Mouse (Mus musculus) MEL (cell line): ENCODE measurements around the gene Gm49416. TPM values are rescaled to one million over a fixed set of nuclear protein-coding genes. Genes with fewer than 3 reads are reported as not detected.

Source experiments
- DNase-seq: peaks from one replicate; pipeline ENCODE4 v3.0.0; 2011; ENCODE audit warnings: low read depth, low spot score
- H3K27ac ChIP-seq: 2 replicates; pipeline ENCODE4 v1.5.1; 2012; ENCODE audit warnings: low read depth, mild to moderate bottlenecking, control low read depth, low read length, moderate library complexity; ENCODE audit not compliant: control insufficient read depth
- H3K27me3 ChIP-seq, 2 experiments: fragments of 150-350 bp in 1 of 2; sonication (generic) in 1 of 2; 2 replicates each; pipeline ENCODE4 v1.6.1; 2012; ENCODE audit warnings: low read length in 2 of 2, mild to moderate bottlenecking in 2 of 2, improper control_type of control experiment in 1 of 2, moderate library complexity in 1 of 2; ENCODE audit not compliant: insufficient read depth in 2 of 2, control insufficient read depth in 1 of 2
- H3K36me3 ChIP-seq, 2 experiments: 2 replicates each; pipeline ENCODE4 v1.6.1; 2012 to 2014; ENCODE audit warnings: low read length in 2 of 2, improper control_type of control experiment in 1 of 2, inconsistent platforms in 1 of 2, mild to moderate bottlenecking in 1 of 2; ENCODE audit not compliant: insufficient read depth in 2 of 2, control insufficient read depth in 1 of 2
- H3K4me1 ChIP-seq, 2 experiments: fragments of 150-350 bp in 1 of 2; sonication (generic) in 1 of 2; 2 replicates each; pipeline ENCODE4 v1.6.1; 2012; ENCODE audit warnings: low read length in 2 of 2, improper control_type of control experiment in 1 of 2, mild to moderate bottlenecking in 1 of 2; ENCODE audit not compliant: insufficient read depth in 2 of 2, control insufficient read depth in 1 of 2
- H3K4me3 ChIP-seq, 2 experiments: fragments of 150-350 bp in 1 of 2; sonication (generic) in 1 of 2; 2 replicates each; pipeline ENCODE4 v1.5.1; 2012; ENCODE audit warnings: low read depth in 2 of 2, low read length in 2 of 2, mild to moderate bottlenecking in 2 of 2, moderate library complexity in 2 of 2, control low read depth in 1 of 2, improper control_type of control experiment in 1 of 2; ENCODE audit not compliant: control insufficient read depth in 1 of 2, insufficient read depth in 1 of 2
- H3K79me2 ChIP-seq: 2 replicates; pipeline ENCODE4 v1.6.1; 2012; ENCODE audit warnings: mild to moderate bottlenecking, low read length, moderate library complexity; ENCODE audit not compliant: control insufficient read depth, poor library complexity, insufficient read depth
- H3K9ac ChIP-seq: 2 replicates; pipeline ENCODE4 v1.6.1; 2012; ENCODE audit warnings: low read depth, mild to moderate bottlenecking, control low read depth, low read length, moderate library complexity; ENCODE audit not compliant: control insufficient read depth, poor library complexity, severe bottlenecking
- H3K9me3 ChIP-seq: fragments of 150-350 bp; sonication (generic); replicated peaks from 2 replicates; pipeline ENCODE4 v1.6.1; 2012; ENCODE audit warnings: mild to moderate bottlenecking, low read length, improper control_type of control experiment, moderate library complexity; ENCODE audit not compliant: insufficient read depth
- BHLHE40 ChIP-seq: IDR thresholded peaks from 2 replicates; pipeline ENCODE4 v1.6.1; 2012; ENCODE audit warnings: low read depth, mild to moderate bottlenecking, inconsistent platforms, low read length, improper control_type of control experiment, borderline replicate concordance
- CTCF ChIP-seq, 3 experiments: IDR thresholded peaks in 2 of 3; conservative IDR thresholded peaks in 1 of 3; 2 replicates each; pipeline ENCODE4 v1.5.1; 2011 to 2012; ENCODE audit warnings: low read length in 3 of 3, low read depth in 2 of 3, mild to moderate bottlenecking in 2 of 3, improper control_type of control experiment in 1 of 3, inconsistent platforms in 1 of 3, mixed read lengths in 1 of 3, moderate library complexity in 1 of 3; ENCODE audit not compliant: control insufficient read depth in 1 of 3, insufficient read depth in 1 of 3, poor library complexity in 1 of 3, severe bottlenecking in 1 of 3
- E2F4 ChIP-seq: IDR thresholded peaks from 2 replicates; pipeline ENCODE4 v1.6.1; 2011; ENCODE audit warnings: low read depth, low read length, improper control_type of control experiment, borderline replicate concordance
- EP300 ChIP-seq, 2 experiments: IDR thresholded peaks; 2 replicates each; pipeline ENCODE4 v1.6.1; 2011; ENCODE audit warnings: improper control_type of control experiment in 2 of 2, low read length in 2 of 2, low read depth in 1 of 2, mild to moderate bottlenecking in 1 of 2
- ETS1 ChIP-seq: IDR thresholded peaks from 2 replicates; pipeline ENCODE4 v1.6.1; 2012; ENCODE audit warnings: low read depth, mild to moderate bottlenecking, inconsistent platforms, low read length, improper control_type of control experiment, moderate library complexity
- MAFK ChIP-seq: IDR thresholded peaks from 2 replicates; pipeline ENCODE4 v1.6.1; 2011; ENCODE audit warnings: low read depth, mild to moderate bottlenecking, low read length, improper control_type of control experiment, borderline replicate concordance
- MEF2A ChIP-seq: IDR thresholded peaks from 2 replicates; pipeline ENCODE4 v1.6.1; 2014; ENCODE audit warnings: low read depth, mild to moderate bottlenecking, inconsistent platforms, low read length, improper control_type of control experiment; ENCODE audit not compliant: poor library complexity, insufficient replicate concordance, severe bottlenecking; ENCODE audit errors: extremely low read depth
- POLR2AphosphoS5 ChIP-seq: IDR thresholded peaks from 2 replicates; pipeline ENCODE4 v1.6.1; 2012; ENCODE audit warnings: low read depth, borderline replicate concordance, mild to moderate bottlenecking, inconsistent platforms, low read length, moderate library complexity, mixed read lengths
- RCOR1 ChIP-seq: IDR thresholded peaks from 2 replicates; pipeline ENCODE4 v1.6.1; 2012; ENCODE audit warnings: low read depth, mild to moderate bottlenecking, inconsistent platforms, low read length, improper control_type of control experiment
- TBP ChIP-seq: IDR thresholded peaks from 2 replicates; pipeline ENCODE4 v1.8.0; 2011; ENCODE audit warnings: low read depth, low read length, improper control_type of control experiment
- TCF12 ChIP-seq: IDR thresholded peaks from 2 replicates; pipeline ENCODE4 v1.6.1; 2014; ENCODE audit warnings: low read depth, mild to moderate bottlenecking, inconsistent platforms, low read length, improper control_type of control experiment, moderate library complexity
- UBTF ChIP-seq: IDR thresholded peaks from 2 replicates; pipeline ENCODE4 v1.6.1; 2012; ENCODE audit warnings: low read depth, mild to moderate bottlenecking, inconsistent platforms, low read length, improper control_type of control experiment, moderate library complexity, borderline replicate concordance; ENCODE audit not compliant: insufficient read depth
- ZC3H11A ChIP-seq: IDR thresholded peaks from 2 replicates; pipeline ENCODE4 v1.6.1; 2012; ENCODE audit warnings: low read depth, mild to moderate bottlenecking, inconsistent platforms, low read length, improper control_type of control experiment
- ZNF384 ChIP-seq: IDR thresholded peaks from 2 replicates; pipeline ENCODE4 v1.6.1; 2012; ENCODE audit warnings: low read depth, mild to moderate bottlenecking, inconsistent platforms, low read length, improper control_type of control experiment
- polyA plus RNA-seq, 2 experiments: library from polyadenylated mRNA; stranded (reverse) in 1 of 2; unstranded in 1 of 2; fragments of >175 nt in 1 of 2; fragments of >200 nt in 1 of 2; gene quantifications; 2 replicates each; pipeline versions ENCODE4 v1.2.1 to v1.2.4; 2012; ENCODE audit warnings: low replicate concordance in 2 of 2, low read depth in 1 of 2; ENCODE audit not compliant: insufficient read length in 2 of 2, insufficient read depth in 1 of 2, missing spikeins in 1 of 2
- total RNA-seq: library from RNA; depleted of rRNA; stranded (reverse); fragments of 300-350 nt; gene quantifications from 2 replicates; pipeline ENCODE4 v1.2.3, GENCODE M21; 2012

The Gm49416 gene
- total and polyA plus RNA-seq, 3 experiments: 0.77 to 31.2 TPM; not detected in 1

GRCm38 (mm10) chr19:8903412-8903811, 14.7 kb downstream of the Gm49416 start:
- H3K9ac ChIP-seq: no peak overlapping the region
- no peak for TF ChIP-seq ETS1
- TF ChIP-seq BHLHE40: no peak
- no peak for TF ChIP-seq TBP
- no peak for TF ChIP-seq ZNF384
- no peak for TF ChIP-seq EP300 (IDR thresholded peaks at IDR 0.05; ENCODE audit: low read depth in 1 of 2, low read length in 2 of 2)
- no peak for TF ChIP-seq RCOR1
- no peak for TF ChIP-seq MEF2A
- TF ChIP-seq CTCF (IDR thresholded peaks at IDR 0.05 in 2 of 3, conservative IDR thresholded peaks at IDR 0.05 in 1 of 3; ENCODE audit: control insufficient read depth in 1 of 3, insufficient read depth in 1 of 3, low read depth in 2 of 3, low read length in 3 of 3, poor library complexity in 1 of 3, severe bottlenecking in 1 of 3): no peak
- TF ChIP-seq TCF12: no peak
- no peak for TF ChIP-seq POLR2AphosphoS5
- TF ChIP-seq MAFK: no peak
- DNase-seq: no peak
- no peaks in the 10 kb centered on the region for H3K9me3 ChIP-seq
- no peak overlapping the region for H3K27ac ChIP-seq
- peaks cover 16% of the 10 kb centered on the region for H3K79me2 ChIP-seq
- H3K27me3 ChIP-seq: no peaks in the 10 kb centered on the region
- H3K4me1 ChIP-seq: peaks cover 2 to 6% of the 10 kb centered on the region in 2 experiments; a peak in 3 of 4 replicates
- H3K4me3 ChIP-seq: no peak overlapping the region
- peaks cover 11 to 14% of the 10 kb centered on the region in 2 experiments for H3K36me3 ChIP-seq

GRCm38 (mm10) chr19:8908531-8908930, 19.8 kb downstream of the Gm49416 start:
- no peaks in the 10 kb centered on the region for H3K9me3 ChIP-seq
- H3K27me3 ChIP-seq: no peaks in the 10 kb centered on the region
- peaks cover 0 to 28% of the 10 kb centered on the region in 2 experiments; a peak in 2 of 4 replicates for H3K36me3 ChIP-seq
- H3K4me1 ChIP-seq: no peaks in the 10 kb centered on the region
- no peaks in the 10 kb centered on the region for H3K79me2 ChIP-seq
- no peak overlapping the region for H3K27ac ChIP-seq
- TF ChIP-seq E2F4: no peak
- TF ChIP-seq CTCF (IDR thresholded peaks at IDR 0.05 in 2 of 3, conservative IDR thresholded peaks at IDR 0.05 in 1 of 3; ENCODE audit: control insufficient read depth in 1 of 3, insufficient read depth in 1 of 3, low read depth in 2 of 3, low read length in 3 of 3, poor library complexity in 1 of 3, severe bottlenecking in 1 of 3): no peak
- no peak for TF ChIP-seq UBTF
- TF ChIP-seq ZC3H11A: no peak
- TF ChIP-seq EP300 (IDR thresholded peaks at IDR 0.05; ENCODE audit: low read depth in 1 of 2, low read length in 2 of 2): no peak
- TF ChIP-seq, all 39 proteins: peak for 0
- H3K4me3 ChIP-seq: no peak overlapping the region
- H3K9ac ChIP-seq: no peak overlapping the region
- no peak for DNase-seq
